Mouse (Mus musculus): Measurements from ENCODE around the gene Ccr10. TPM values are rescaled to one million over a fixed set of nuclear protein-coding genes. Genes with fewer than 3 reads are reported as not detected.

Gene Ccr10
- total and polyA plus RNA-seq, 3 experiments, result not detected

GRCm38 (mm10) chr11:101133037-101133436 lies 42.2 kb downstream of the Ccr10 start:
- DNase-seq (ENCODE audit: low read depth, low spot score), result no peak
- Histone ChIP-seq H3K27me3 (ENCODE audit: control insufficient read depth in 1 of 2, insufficient read depth in 2 of 2, low read length in 2 of 2) (no peaks in the 10 kb centered on the region), H3K27ac (ENCODE audit: control insufficient read depth, low read depth, low read length) (no peak overlapping the region)

GRCm38 (mm10) chr11:101131701-101132100 lies 43.5 kb downstream of the Ccr10 start:
- no peak overlapping the region for H3K9ac ChIP-seq (ENCODE audit: control insufficient read depth, low read depth, low read length, poor library complexity, severe bottlenecking)
- no peak for TF ChIP-seq ZMIZ1 (IDR thresholded peaks at IDR 0.05; ENCODE audit: low read depth, low read length)
- TF ChIP-seq TBP (IDR thresholded peaks at IDR 0.05; ENCODE audit: low read depth, low read length), result no peak
- TF ChIP-seq MAX (IDR thresholded peaks at IDR 0.05; ENCODE audit: low read length), result no peak
- peak; percentile 8; the same call in 1 of the 2 replicates for TF ChIP-seq ZC3H11A (IDR thresholded peaks at IDR 0.05; ENCODE audit: low read depth, low read length)
- no peak for TF ChIP-seq MAZ (IDR thresholded peaks at IDR 0.05; ENCODE audit: low read depth, low read length)
- TF ChIP-seq POLR2AphosphoS2 (IDR thresholded peaks at IDR 0.05; ENCODE audit: low read length), result no peak
- TF ChIP-seq ZKSCAN1 (IDR thresholded peaks at IDR 0.05; ENCODE audit: low read depth, low read length), result no peak
- no peak for TF ChIP-seq MAFK (IDR thresholded peaks at IDR 0.05; ENCODE audit: borderline replicate concordance, low read depth, low read length)
- no peak for TF ChIP-seq ETS1 (IDR thresholded peaks at IDR 0.05; ENCODE audit: low read depth, low read length)
- TF ChIP-seq BHLHE40 (IDR thresholded peaks at IDR 0.05; ENCODE audit: borderline replicate concordance, low read depth, low read length), result no peak
- no peak for TF ChIP-seq USF2 (IDR thresholded peaks at IDR 0.05; ENCODE audit: borderline replicate concordance in 1 of 2, insufficient read depth in 1 of 2, low read depth in 1 of 2, low read length in 2 of 2)
- no peak for TF ChIP-seq TAL1 (IDR thresholded peaks at IDR 0.05; ENCODE audit: low read length)
- TF ChIP-seq SMC3 (IDR thresholded peaks at IDR 0.05; ENCODE audit: low read depth, low read length), result peak; percentile 60
- TF ChIP-seq E2F4 (IDR thresholded peaks at IDR 0.05; ENCODE audit: borderline replicate concordance, low read depth, low read length), result no peak
- TF ChIP-seq MYC (IDR thresholded peaks at IDR 0.05; ENCODE audit: low read depth, low read length), result no peak
- TF ChIP-seq JUND (IDR thresholded peaks at IDR 0.05; ENCODE audit: low read depth, low read length), result no peak
- no peak for TF ChIP-seq NELFE (IDR thresholded peaks at IDR 0.05; ENCODE audit: low read depth, low read length)
- TF ChIP-seq POLR2AphosphoS5 (IDR thresholded peaks at IDR 0.05; ENCODE audit: borderline replicate concordance, low read depth, low read length), result no peak
- peak; percentile 54 for TF ChIP-seq RAD21 (IDR thresholded peaks at IDR 0.05; ENCODE audit: low read depth, low read length)
- no peak for TF ChIP-seq USF1 (IDR thresholded peaks at IDR 0.05; ENCODE audit: low read depth, low read length)
- TF ChIP-seq HCFC1 (IDR thresholded peaks at IDR 0.05; ENCODE audit: low read depth, low read length), result no peak
- peak; percentile 51 to 66 (median 65) for TF ChIP-seq CTCF (IDR thresholded peaks at IDR 0.05 in 2 of 3, conservative IDR thresholded peaks at IDR 0.05 in 1 of 3; ENCODE audit: control insufficient read depth in 1 of 3, insufficient read depth in 1 of 3, low read depth in 2 of 3, low read length in 3 of 3, poor library complexity in 1 of 3, severe bottlenecking in 1 of 3)
- TF ChIP-seq GABPA (IDR thresholded peaks at IDR 0.05; ENCODE audit: low read depth, low read length), result no peak
- no peak for TF ChIP-seq RCOR1 (IDR thresholded peaks at IDR 0.05; ENCODE audit: low read depth, low read length)
- TF ChIP-seq MYB (IDR thresholded peaks at IDR 0.05; ENCODE audit: low read depth, low read length), result no peak
- no peak for TF ChIP-seq NRF1 (IDR thresholded peaks at IDR 0.05; ENCODE audit: insufficient read depth, low read depth, low read length, poor library complexity, severe bottlenecking)
- TF ChIP-seq MXI1 (IDR thresholded peaks at IDR 0.05; ENCODE audit: low read depth, low read length), result no peak
- no peaks in the 10 kb centered on the region for H3K27me3 ChIP-seq (ENCODE audit: control insufficient read depth in 1 of 2, insufficient read depth in 2 of 2, low read length in 2 of 2)
- no peak overlapping the region for H3K4me3 ChIP-seq (ENCODE audit: control insufficient read depth in 1 of 2, insufficient read depth in 1 of 2, low read depth in 2 of 2, low read length in 2 of 2)
- H3K9me3 ChIP-seq (replicated peaks; ENCODE audit: insufficient read depth, low read length), result no peaks in the 10 kb centered on the region
- peaks cover 3 to 13% of the 10 kb centered on the region in 2 experiments; a peak in 3 of 4 replicates for H3K4me1 ChIP-seq (ENCODE audit: control insufficient read depth in 1 of 2, insufficient read depth in 2 of 2, low read length in 2 of 2)
- peak; percentile 81 for DNase-seq (ENCODE audit: low read depth, low spot score)
- no peaks in the 10 kb centered on the region for H3K79me2 ChIP-seq (ENCODE audit: control insufficient read depth, insufficient read depth, low read length, poor library complexity)
- H3K36me3 ChIP-seq (ENCODE audit: control insufficient read depth in 1 of 2, insufficient read depth in 2 of 2, low read length in 2 of 2), result peaks cover under 1 to 7% of the 10 kb centered on the region in 2 experiments; a peak in 2 of 4 replicates
- no peak overlapping the region for H3K27ac ChIP-seq (ENCODE audit: control insufficient read depth, low read depth, low read length)

More at GRCm38 (mm10) chr11:101133037-101133436, 42.2 kb downstream of the Ccr10 start:
- H3K4me1 ChIP-seq (ENCODE audit: control insufficient read depth in 1 of 2, insufficient read depth in 2 of 2, low read length in 2 of 2), result peaks cover 3 to 13% of the 10 kb centered on the region in 2 experiments; a peak in 3 of 4 replicates
- H3K9me3 ChIP-seq (replicated peaks; ENCODE audit: insufficient read depth, low read length), result no peaks in the 10 kb centered on the region
- H3K79me2 ChIP-seq (ENCODE audit: control insufficient read depth, insufficient read depth, low read length, poor library complexity), result no peaks in the 10 kb centered on the region
- no peak overlapping the region for H3K4me3 ChIP-seq (ENCODE audit: control insufficient read depth in 1 of 2, insufficient read depth in 1 of 2, low read depth in 2 of 2, low read length in 2 of 2)
- H3K36me3 ChIP-seq (ENCODE audit: control insufficient read depth in 1 of 2, insufficient read depth in 2 of 2, low read length in 2 of 2), result peaks cover 0 to 7% of the 10 kb centered on the region in 2 experiments; a peak in 1 of 4 replicates
- TF ChIP-seq ZNF384 (IDR thresholded peaks at IDR 0.05; ENCODE audit: low read depth, low read length) (no peak), GATA1 (IDR thresholded peaks at IDR 0.05; ENCODE audit: low read depth, low read length) (0 out of 2 replicates have a peak, but pooled peaks have one; percentile 40), EP300 (IDR thresholded peaks at IDR 0.05; ENCODE audit: low read depth in 1 of 2, low read length in 2 of 2) (0 out of 4 replicates have a peak, but pooled peaks of 1 of the 2 experiments have one; percentile 17)
- H3K9ac ChIP-seq (ENCODE audit: control insufficient read depth, low read depth, low read length, poor library complexity, severe bottlenecking), result no peak overlapping the region

Data from MEL (cell line).